Mouse (Mus musculus): Measurements from ENCODE around the gene Golga4. TPM values are rescaled to one million over a fixed set of nuclear protein-coding genes. Genes with fewer than 3 reads are reported as not detected.

Gene Golga4
- 41.5 and 44.2 TPM in 2 replicates for polyA plus RNA-seq (2015; fragmentation: Nextera tagmentation; extraction: Ambion mirVana)

DNA sequence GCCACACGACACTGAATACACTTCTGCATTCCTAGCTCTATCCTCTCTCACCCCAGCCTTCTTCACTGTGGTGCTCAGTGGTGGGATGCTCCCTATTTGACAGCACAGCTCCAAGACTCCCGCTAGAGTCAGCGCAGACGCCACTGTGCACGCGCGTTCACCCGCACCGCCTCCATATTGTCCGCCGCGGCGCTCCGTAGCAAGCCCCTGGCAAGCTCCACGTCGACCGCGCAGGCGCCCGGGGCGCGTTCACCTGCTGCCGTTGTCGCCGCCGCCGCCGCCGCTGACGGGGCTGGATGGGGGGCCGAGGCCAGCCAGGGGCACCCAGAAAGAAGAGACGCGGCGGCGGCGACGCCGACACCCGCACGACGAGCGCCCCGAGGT, at the start of gene Golga4:
Gene Golga4, plus strand, starts transcription at position 248 of the 384 bp plus-strand sequence.
- H3K4me3 ChIP-seq (ENCODE audit: low read depth, low read length) = peak within 1 kb of the TSS; percentile 93
- H3K4me2 ChIP-seq (ENCODE audit: low read length) = peak within 1 kb of the TSS; percentile 99
- H3K9ac ChIP-seq (ENCODE audit: low read depth, low read length) = peak within 1 kb of the TSS; percentile 90
- 0% methylated on average over 38 of the region's 43 CpGs for WGBS
- no peaks in the 10 kb centered on the region for H3K36me3 ChIP-seq (ENCODE audit: control insufficient read depth, insufficient read depth, low read length)
- no peaks in the 10 kb centered on the region for H3K27me3 ChIP-seq (ENCODE audit: control insufficient read depth, insufficient read depth, low read depth, low read length)
- peak; percentile 92 for ATAC-seq
- H3K4me1 ChIP-seq (ENCODE audit: control insufficient read depth, insufficient read depth, low read length) = peaks cover 28% of the 10 kb centered on the region
- H3K9me3 ChIP-seq (replicated peaks; ENCODE audit: control insufficient read depth, low read length, poor library complexity, severe bottlenecking) = no peaks in the 10 kb centered on the region
- H3K27ac ChIP-seq (ENCODE audit: low read length) = peak within 1 kb of the TSS; percentile 82

DNA sequence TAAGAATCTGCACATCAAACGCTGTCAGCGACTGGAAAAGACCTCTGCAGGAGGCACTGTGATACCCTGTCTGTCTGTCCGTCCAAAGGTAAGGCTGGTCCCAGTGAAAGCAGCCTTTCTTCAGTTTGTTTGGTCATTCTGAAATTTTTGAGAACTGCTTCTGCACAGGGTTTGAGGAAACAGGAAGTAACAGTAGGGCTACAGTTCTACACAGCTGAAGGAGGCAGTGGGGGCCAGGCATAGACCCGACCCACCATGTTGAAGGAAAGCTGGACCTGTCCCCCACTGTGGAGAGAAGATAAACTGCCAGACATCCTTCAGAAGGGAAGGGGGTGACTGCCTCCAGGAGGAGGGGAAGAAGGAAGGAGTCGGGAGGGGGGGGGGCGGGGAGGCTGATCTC, 49.7 kb upstream of the Golga4 start:
- no peak for ATAC-seq
- H3K27ac ChIP-seq (ENCODE audit: low read length) = no peak overlapping the region
- H3K4me2 ChIP-seq (ENCODE audit: low read length) = no peak overlapping the region
- H3K9me3 ChIP-seq (replicated peaks; ENCODE audit: control insufficient read depth, low read length, poor library complexity, severe bottlenecking) = no peaks in the 10 kb centered on the region
- H3K9ac ChIP-seq (ENCODE audit: low read depth, low read length) = no peak overlapping the region
- H3K4me3 ChIP-seq (ENCODE audit: low read depth, low read length) = no peak overlapping the region
- 40% methylated on average over 6 of the region's 6 CpGs for WGBS
- no peaks in the 10 kb centered on the region for H3K36me3 ChIP-seq (ENCODE audit: control insufficient read depth, insufficient read depth, low read length)
- H3K4me1 ChIP-seq (ENCODE audit: control insufficient read depth, insufficient read depth, low read length) = no peaks in the 10 kb centered on the region; the same call in 1 of the 2 replicates
- H3K27me3 ChIP-seq (ENCODE audit: control insufficient read depth, insufficient read depth, low read depth, low read length) = no peaks in the 10 kb centered on the region

DNA sequence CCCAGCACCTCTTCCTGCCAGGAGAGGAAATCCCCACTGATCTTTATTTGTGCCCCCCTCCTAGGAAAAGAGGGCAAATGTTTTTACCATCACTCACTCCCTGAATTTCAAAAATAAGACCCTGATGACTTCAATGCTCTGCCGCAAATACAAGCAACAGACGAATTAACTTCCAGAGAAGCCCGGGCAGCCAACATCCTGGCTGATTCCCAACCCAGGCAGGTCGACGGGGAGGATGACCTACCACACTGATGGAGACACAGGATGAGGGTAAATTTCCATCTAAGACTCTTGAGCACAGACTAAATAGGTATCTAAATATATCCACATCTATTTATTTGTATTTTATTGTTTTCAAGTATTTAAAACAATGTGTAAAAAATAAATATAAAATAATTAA, 48.0 kb upstream of the Golga4 start:
- Histone ChIP-seq H3K4me2 (ENCODE audit: low read length) (no peak overlapping the region), H3K4me1 (ENCODE audit: control insufficient read depth, insufficient read depth, low read length) (no peaks in the 10 kb centered on the region; the same call in 1 of the 2 replicates), H3K9me3 (replicated peaks; ENCODE audit: control insufficient read depth, low read length, poor library complexity, severe bottlenecking) (no peaks in the 10 kb centered on the region), H3K36me3 (ENCODE audit: control insufficient read depth, insufficient read depth, low read length) (no peaks in the 10 kb centered on the region), H3K4me3 (ENCODE audit: low read depth, low read length) (no peak overlapping the region), H3K27ac (ENCODE audit: low read length) (no peak overlapping the region), H3K9ac (ENCODE audit: low read depth, low read length) (no peak overlapping the region), H3K27me3 (ENCODE audit: control insufficient read depth, insufficient read depth, low read depth, low read length) (no peaks in the 10 kb centered on the region; the same call in 1 of the 2 replicates)
- 23% methylated on average over 5 of the region's 5 CpGs for WGBS
- ATAC-seq = no peak

DNA sequence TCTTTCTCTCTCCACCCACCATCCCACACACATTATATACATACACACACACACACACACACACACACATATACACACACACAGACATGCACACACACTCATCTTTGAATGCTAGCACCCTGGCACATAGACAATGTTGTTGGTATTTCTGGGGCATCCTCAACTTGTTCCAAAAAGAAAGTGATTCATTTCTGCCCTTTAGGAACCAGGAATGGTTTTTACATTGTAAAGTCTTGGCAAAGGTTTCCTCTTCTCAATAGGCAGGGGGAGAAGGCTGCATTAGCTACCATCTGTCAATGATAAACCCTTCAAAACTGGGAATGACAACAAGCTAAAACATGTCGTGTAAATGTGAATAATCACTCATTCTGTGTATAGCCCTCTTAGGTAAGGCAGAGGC, 42.0 kb upstream of the Golga4 start:
- Histone ChIP-seq H3K27me3 (ENCODE audit: control insufficient read depth, insufficient read depth, low read depth, low read length) (peaks cover 13% of the 10 kb centered on the region), H3K4me1 (ENCODE audit: control insufficient read depth, insufficient read depth, low read length) (peaks cover 5% of the 10 kb centered on the region), H3K4me3 (ENCODE audit: low read depth, low read length) (no peak overlapping the region), H3K27ac (ENCODE audit: low read length) (no peak overlapping the region), H3K36me3 (ENCODE audit: control insufficient read depth, insufficient read depth, low read length) (no peaks in the 10 kb centered on the region), H3K4me2 (ENCODE audit: low read length) (no peak overlapping the region), H3K9ac (ENCODE audit: low read depth, low read length) (no peak overlapping the region), H3K9me3 (replicated peaks; ENCODE audit: control insufficient read depth, low read length, poor library complexity, severe bottlenecking) (no peaks in the 10 kb centered on the region)
- WGBS = 70% methylated on average over 1 of the region's 1 CpGs
- ATAC-seq = no peak

DNA sequence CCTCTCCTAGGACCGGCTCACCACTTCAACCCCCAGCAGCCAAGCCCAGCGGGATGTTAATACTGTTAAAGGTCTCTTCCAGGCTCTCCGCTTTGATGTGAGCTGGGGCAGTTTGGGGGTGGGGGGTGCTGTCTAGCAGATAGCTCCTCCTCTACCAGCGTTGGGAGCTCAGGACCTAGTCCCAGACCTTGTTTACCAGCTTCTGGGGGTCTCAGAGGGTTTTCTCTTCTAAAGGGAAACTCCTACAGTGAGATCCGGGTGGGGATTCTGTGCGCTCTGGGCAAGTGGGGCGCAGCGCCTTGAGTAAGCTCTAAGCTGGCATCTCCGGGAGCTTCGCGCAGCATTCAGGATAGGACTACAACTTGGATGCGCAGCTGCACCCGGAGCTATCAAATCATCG, 37.8 kb upstream of the Golga4 start:
- Histone ChIP-seq H3K9me3 (replicated peaks; ENCODE audit: control insufficient read depth, low read length, poor library complexity, severe bottlenecking) (no peaks in the 10 kb centered on the region), H3K4me1 (ENCODE audit: control insufficient read depth, insufficient read depth, low read length) (peaks cover 5% of the 10 kb centered on the region), H3K27ac (ENCODE audit: low read length) (no peak overlapping the region), H3K4me3 (ENCODE audit: low read depth, low read length) (no peak overlapping the region), H3K4me2 (ENCODE audit: low read length) (no peak overlapping the region), H3K9ac (ENCODE audit: low read depth, low read length) (no peak overlapping the region), H3K27me3 (ENCODE audit: control insufficient read depth, insufficient read depth, low read depth, low read length) (peaks cover 45% of the 10 kb centered on the region), H3K36me3 (ENCODE audit: control insufficient read depth, insufficient read depth, low read length) (no peaks in the 10 kb centered on the region)
- 2% methylated on average over 14 of the region's 14 CpGs for WGBS
- no peak for ATAC-seq

DNA sequence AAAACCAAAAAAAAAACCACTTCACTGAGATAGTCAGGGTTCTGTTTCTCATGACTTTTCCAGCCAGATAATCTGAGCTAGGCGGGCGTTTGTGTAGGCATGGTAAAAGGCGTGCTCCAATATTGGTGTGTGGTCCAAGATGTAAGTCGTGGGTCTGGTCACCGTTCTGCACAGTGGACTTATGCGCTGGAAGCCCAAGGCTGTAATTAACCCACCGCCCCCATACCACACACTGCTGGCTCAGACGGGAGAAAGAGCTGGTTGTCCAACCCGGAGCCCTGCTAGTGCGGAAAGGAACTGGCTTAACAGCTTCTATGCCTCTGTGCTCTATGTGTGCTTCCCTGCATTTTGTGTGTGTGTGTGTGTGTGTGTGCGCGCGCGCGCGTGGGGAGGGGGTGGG, 36.8 kb upstream of the Golga4 start:
- 5% methylated on average over 16 of the region's 16 CpGs for WGBS
- Histone ChIP-seq H3K9me3 (replicated peaks; ENCODE audit: control insufficient read depth, low read length, poor library complexity, severe bottlenecking) (no peaks in the 10 kb centered on the region), H3K27ac (ENCODE audit: low read length) (no peak overlapping the region), H3K27me3 (ENCODE audit: control insufficient read depth, insufficient read depth, low read depth, low read length) (peaks cover 46% of the 10 kb centered on the region), H3K4me1 (ENCODE audit: control insufficient read depth, insufficient read depth, low read length) (peaks cover 5% of the 10 kb centered on the region), H3K4me3 (ENCODE audit: low read depth, low read length) (no peak overlapping the region), H3K36me3 (ENCODE audit: control insufficient read depth, insufficient read depth, low read length) (no peaks in the 10 kb centered on the region), H3K9ac (ENCODE audit: low read depth, low read length) (no peak overlapping the region), H3K4me2 (ENCODE audit: low read length) (no peak overlapping the region)
- no peak for ATAC-seq

DNA sequence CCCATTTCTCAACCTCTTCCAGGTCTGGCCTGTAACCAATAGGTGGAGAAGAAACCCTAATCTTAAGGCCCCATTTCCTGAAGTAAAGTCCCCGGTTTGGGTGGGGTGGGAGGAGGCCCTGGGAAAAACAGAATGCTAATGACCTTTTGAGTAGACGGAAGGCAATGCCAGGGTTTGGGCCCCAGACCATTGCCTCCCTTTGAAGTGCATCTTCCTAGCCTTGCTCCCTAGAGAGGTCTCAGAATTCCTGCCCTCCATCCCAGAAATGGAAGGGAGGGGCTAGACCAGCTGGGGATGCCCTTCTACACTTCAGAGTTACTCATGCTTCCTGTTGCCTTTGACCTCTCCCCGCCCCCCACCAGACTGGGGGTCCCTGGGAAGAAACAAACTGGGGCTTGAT, 34.8 kb upstream of the Golga4 start:
- 17% methylated on average over 3 of the region's 3 CpGs for WGBS

DNA sequence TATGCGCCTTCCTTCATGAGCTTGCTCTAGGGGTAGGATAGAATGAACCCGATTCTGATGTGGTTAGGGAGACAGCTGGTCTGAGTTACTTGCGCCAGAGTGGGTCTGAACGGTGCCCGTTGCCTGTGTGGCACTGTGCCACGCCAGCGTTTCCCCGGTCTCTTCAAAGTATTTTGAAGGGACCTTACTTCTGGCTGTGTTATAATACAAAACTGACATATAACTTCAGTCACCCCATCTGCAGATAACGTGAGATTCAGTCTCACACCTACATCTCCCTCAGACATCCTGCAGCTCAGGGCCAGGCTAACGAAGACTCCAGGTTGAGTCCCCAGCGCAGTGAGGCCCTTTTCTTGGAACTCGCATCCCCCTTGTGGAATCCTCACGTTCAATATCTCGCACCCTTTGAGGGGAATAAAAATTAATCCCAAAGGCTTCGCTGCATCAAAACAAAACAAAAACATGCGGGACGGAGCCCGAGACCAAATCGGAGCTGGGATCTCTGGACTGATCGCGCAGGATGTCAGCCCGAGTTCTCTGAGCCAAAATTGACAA, 29.8 kb upstream of the Golga4 start:
- Histone ChIP-seq H3K4me3 (ENCODE audit: low read depth, low read length) (peak overlapping the region; percentile 15; the same call in 1 of the 2 replicates), H3K36me3 (ENCODE audit: control insufficient read depth, insufficient read depth, low read length) (no peaks in the 10 kb centered on the region), H3K4me1 (ENCODE audit: control insufficient read depth, insufficient read depth, low read length) (peaks cover 15% of the 10 kb centered on the region), H3K9me3 (replicated peaks; ENCODE audit: control insufficient read depth, low read length, poor library complexity, severe bottlenecking) (no peaks in the 10 kb centered on the region), H3K27ac (ENCODE audit: low read length) (no peak overlapping the region), H3K4me2 (ENCODE audit: low read length) (peak overlapping the region; percentile 36), H3K9ac (ENCODE audit: low read depth, low read length) (no peak overlapping the region), H3K27me3 (ENCODE audit: control insufficient read depth, insufficient read depth, low read depth, low read length) (peaks cover 53% of the 10 kb centered on the region)
- no peak for ATAC-seq
- WGBS = 1% methylated on average over 22 of the region's 22 CpGs

More for the DNA sequence above, 34.8 kb upstream of the Golga4 start:
- Histone ChIP-seq H3K4me3 (ENCODE audit: low read depth, low read length) (no peak overlapping the region), H3K4me2 (ENCODE audit: low read length) (no peak overlapping the region), H3K4me1 (ENCODE audit: control insufficient read depth, insufficient read depth, low read length) (peaks cover 5% of the 10 kb centered on the region), H3K27ac (ENCODE audit: low read length) (no peak overlapping the region), H3K9me3 (replicated peaks; ENCODE audit: control insufficient read depth, low read length, poor library complexity, severe bottlenecking) (no peaks in the 10 kb centered on the region), H3K27me3 (ENCODE audit: control insufficient read depth, insufficient read depth, low read depth, low read length) (peaks cover 54% of the 10 kb centered on the region), H3K36me3 (ENCODE audit: control insufficient read depth, insufficient read depth, low read length) (no peaks in the 10 kb centered on the region), H3K9ac (ENCODE audit: low read depth, low read length) (no peak overlapping the region)
- ATAC-seq = no peak

DNA sequence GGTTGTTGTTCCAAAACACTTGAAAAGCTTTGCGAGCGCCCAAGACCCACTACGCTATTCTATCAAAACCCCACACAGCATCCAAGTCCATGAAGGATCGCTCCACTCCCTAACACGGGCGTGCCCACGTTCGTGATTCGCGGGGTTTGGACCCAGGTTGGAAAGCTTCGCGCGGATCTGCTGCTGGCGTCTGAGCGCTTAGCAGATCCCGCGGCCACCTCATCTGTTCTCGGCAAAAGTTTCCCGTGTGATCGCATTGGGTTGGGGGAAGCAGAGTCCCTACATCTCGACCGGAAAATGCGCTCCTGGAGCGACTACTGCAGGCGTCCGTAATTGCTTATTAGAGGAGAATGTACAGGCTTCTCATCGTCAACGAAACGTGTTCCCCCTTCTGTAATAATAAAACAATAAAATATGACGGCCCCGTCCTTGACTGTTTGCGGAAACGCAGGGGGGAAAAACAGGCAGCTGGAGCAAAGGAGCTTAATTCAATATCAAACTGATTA, 29.2 kb upstream of the Golga4 start:
- Histone ChIP-seq H3K9ac (ENCODE audit: low read depth, low read length) (no peak overlapping the region), H3K27me3 (ENCODE audit: control insufficient read depth, insufficient read depth, low read depth, low read length) (peaks cover 53% of the 10 kb centered on the region), H3K4me3 (ENCODE audit: low read depth, low read length) (peak overlapping the region; percentile 19; the same call in 1 of the 2 replicates), H3K36me3 (ENCODE audit: control insufficient read depth, insufficient read depth, low read length) (no peaks in the 10 kb centered on the region), H3K9me3 (replicated peaks; ENCODE audit: control insufficient read depth, low read length, poor library complexity, severe bottlenecking) (no peaks in the 10 kb centered on the region), H3K4me1 (ENCODE audit: control insufficient read depth, insufficient read depth, low read length) (peaks cover 15% of the 10 kb centered on the region), H3K27ac (ENCODE audit: low read length) (no peak overlapping the region), H3K4me2 (ENCODE audit: low read length) (peak overlapping the region; percentile 36)
- ATAC-seq = no peak
- under 1% methylated on average over 33 of the region's 33 CpGs for WGBS

All from midbrain, embryonic 16.5 days (tissue).